Mouse (Mus musculus): ENCODE measurements around the gene Mageb3.
A peak's percentile ranks its signal among the peaks of the same experiment; 100 is the strongest.
"Not testable (repeated sequence)": the region's sequence is repeated elsewhere in the genome, so short reads cannot be mapped to it uniquely, and the experiment has no call there.

Gene Mageb3

DNA sequence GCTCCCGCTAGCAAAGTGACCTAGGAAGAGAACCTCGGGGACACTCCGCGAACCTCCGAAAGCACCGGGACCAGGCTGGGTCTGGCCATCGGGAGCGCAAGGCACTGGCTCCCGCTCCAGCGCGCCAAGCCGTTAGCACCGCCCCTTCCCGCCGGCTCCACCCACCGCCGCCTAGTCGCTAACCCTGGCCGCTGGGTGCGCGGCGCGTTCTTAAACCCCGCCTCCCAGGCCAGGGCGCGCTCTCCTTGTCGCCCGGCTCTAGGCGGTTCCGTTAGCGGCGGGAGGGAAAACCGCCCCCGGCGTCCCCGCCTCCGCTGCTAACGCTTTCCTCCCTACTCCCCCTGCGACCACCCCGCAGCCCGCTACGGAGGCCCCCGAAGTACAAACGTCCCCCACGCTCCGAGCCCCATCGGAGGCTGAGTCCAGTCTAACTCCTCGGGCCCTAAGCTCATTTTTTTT is at the start of gene Mageb3, which contains the start of gene Ctdspl2:
TSS of gene Mageb3 (minus strand) at position 328 of the 459 bp plus-strand sequence.
TSS of gene Ctdspl2 (plus strand) at position 237 of the 459 bp plus-strand sequence.
- DNase-seq (ENCODE audit: low spot score) = peak; percentile 98

DNA sequence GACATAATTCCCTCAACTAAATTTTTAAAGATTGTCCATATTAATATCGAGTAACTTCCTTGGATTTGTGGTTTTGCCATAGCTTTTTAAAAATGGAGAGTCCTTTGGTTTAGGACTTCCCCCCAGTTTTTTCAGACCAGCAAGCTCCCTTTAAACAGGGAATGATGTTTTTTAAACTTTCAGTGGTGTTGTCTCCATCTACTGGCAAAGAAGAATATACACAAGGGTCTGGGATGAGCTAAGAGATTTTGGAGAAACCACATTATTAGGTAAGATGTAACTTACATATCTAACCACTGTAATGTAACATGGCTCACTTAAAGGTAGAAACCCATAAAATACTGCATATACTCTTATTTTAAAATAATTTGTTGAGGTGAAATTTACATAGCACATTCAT is 39.8 kb upstream of the Mageb3 start:
- no peak for DNase-seq (ENCODE audit: low spot score)

DNA sequence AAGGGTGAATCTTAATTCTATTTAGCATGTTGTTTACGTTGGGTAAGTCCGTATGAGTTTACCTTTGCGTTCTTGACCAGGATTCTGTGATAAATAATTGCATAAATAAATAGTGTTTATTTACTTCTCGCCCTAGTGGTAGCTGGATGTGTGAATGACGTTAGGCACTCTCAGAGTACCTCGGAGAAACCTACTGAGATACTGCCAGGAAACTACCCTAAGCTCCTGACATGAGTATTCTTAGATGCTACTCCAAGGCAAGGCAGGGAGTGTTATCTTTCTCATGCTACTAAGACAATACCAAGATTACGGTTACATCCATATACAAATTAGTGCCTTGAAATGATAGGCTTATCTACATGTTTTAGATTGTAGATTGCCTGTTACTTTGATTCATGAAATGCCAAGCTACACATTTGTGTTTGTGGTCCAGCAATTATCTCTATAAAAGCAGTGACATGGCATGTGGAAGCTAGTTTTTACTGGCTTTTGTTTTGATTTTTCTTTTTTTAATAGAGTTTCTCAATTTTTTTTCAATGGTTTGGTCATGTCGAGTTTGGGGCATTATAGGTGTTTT is 1.4 kb upstream of the Mageb3 start:
- DNase-seq (ENCODE audit: low spot score) = no peak

DNA sequence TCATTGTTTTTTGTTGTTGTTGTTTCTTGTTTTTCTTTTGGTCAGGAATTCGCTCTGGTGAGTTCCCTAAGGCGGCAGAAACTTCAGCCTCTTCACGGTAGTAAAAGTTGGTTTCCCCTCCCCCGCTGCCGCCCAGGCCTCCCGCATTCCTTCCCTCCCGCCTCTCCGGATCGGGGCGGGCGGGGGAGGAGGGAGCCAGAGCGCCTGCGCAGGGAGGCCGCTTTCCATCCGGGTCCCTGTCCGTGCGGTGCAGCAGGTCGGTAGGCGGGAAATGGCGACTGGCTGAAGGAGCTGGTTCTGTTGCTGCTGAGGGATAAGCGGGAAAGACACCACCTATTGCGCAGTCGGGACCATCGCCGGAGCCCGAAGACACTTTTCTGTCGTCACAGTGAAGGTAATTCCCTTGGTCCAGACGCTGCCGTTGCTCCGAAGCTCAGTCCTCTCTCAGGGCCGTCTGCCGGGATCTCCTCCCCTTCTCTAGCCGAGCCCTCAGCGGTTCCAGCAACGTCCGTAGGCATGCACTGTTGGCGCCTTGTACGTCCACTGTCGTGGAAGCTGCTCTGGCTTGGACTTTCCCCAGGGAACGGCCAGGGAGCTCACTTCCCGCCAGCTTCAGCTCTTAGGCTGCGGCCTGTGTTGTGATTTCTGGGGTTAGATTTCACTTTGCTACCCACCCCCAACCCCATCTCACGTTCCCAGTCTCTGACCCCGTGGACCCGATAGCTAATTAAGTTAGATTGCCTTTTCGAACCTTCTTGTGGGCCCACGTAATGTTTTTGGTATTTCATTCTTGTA is 529 bp upstream of the Mageb3 start:
- DNase-seq (ENCODE audit: low spot score) = peak; percentile 94

DNA sequence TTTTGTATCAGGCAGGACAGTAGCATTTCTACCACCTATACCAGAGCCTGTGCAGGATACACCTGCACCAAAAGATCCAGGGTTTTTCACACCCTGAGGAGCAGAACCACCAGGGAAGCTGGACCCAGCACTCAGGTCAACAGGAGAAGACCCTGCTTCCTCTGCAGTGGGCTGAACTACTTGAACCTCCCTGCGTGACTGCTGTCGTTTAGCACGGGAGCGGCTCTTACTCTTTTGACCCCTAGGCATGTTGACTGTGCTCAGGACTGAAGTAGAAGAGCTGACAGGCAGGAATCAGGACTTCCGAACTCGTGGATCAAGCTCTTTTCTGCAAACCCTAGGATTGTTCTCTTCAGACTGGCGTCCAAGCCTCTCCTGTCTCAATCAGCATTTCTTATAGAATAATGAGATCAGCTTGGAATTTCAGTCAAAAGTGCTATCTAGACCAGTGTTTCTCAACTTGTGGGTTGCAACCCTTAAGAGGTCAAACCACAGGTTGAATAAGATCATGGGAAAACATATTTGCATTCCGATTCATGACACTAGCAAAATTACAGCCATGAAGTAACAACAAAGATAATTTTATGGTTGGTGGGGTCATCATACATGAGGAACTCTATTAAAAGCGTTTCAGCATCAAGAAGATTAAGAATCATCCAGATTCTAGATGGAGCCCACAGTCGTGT is 778 bp downstream of the Mageb3 start:
- no peak for DNase-seq (ENCODE audit: low spot score)

DNA sequence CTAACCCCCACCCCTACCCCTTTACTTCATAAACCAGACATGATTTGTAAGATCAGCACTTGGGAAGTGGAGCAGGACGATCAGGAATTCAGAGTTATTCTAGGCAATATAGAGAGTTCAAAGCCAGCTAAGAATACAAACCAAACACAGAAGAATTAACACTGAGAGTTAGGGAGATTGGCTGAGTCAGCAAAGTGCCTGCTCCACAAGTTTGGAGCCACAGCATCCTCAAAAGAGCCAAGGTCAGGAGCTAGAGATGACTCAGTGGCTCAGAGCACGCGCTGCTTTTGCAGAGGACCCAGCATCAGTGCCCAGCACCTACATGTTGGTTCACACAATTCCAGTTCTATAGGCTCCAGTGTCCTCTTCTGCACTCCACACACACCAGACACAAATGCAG is 12.5 kb downstream of the Mageb3 start:
- DNase-seq (ENCODE audit: low spot score) = no peak

DNA sequence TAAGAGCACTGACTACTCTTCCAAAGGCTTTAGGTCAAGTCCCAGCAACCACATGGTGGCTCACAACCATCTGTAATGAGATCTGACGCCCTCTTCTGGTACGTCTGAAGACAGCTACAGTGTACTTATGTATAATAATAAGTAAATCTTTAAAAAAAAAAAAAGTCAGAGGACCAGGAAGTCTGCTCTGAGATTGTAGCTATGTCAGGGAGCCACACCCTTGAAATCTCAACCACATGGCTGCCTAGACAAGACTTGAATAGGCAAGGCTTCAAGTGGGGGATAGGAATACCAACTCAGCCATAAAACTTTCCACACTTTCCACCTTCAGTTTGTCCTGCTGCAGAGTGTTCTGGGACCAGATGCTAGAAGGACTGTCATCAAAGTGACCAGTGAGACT is 18.3 kb downstream of the Mageb3 start:
- not testable (repeated sequence) for DNase-seq (ENCODE audit: low spot score)

DNA sequence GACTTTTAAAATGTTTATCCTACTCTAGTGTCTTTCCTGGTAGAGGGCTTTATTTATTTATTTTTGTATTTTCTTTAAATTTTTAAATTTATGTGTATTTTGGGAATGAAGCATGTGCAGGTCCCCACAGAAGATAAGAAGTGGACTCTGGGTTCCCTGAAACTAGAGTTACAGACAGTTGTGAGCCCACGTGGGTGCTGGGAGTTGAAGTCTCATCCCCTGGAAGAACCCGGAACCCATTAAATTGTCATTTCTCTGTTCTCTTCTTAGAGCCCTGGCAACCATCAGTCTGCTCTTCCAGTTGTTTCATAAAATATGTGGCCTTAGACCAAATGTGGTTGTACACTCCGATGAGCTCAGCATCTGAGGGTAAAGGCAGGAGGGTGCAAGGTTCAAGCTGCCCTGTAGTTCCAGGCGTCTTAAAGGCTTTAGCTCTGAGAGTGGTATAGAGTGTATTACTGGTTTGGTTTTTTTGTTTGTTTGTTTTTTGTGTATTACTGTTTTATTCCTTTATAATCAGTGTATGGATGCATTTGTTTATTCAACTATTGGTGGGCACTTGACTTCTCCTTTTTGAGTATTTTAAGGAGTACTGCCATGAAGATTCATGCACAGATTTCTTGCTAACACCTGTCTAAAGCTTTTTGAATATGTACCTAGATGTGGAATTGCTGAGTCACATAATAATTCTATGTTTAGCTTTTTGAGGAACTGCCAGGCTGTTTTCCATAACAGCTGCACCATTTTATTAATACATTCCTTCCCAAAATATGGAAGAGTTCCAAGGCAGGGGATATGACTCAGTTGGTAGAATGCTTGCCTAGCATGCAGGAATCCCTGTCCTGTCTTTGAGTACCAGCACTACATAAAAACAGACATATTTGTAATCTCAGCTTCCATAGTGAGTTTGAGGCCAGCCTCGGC is 39.6 kb downstream of the Mageb3 start:
- DNase-seq (ENCODE audit: low spot score) = peak; percentile 30

DNA sequence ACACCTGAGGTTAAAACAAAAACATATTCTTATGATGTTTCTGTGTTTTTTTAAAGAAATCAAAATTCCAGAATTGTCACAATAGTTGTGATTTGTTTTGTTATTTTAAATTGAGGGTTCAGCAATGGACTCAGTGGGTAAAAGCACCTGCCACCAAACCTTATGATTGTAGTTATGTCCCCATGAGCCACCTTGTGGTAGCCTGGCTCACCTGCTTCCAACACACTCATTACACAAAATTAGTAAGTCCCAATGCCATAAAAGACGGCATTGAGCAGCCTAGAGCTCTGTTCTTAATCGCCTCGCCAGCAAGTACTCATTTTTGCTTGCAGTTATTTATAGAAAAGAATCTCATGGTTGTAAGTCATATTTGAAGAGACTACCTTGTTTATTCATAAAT is 45.9 kb downstream of the Mageb3 start:
- no peak for DNase-seq (ENCODE audit: low spot score)

Data from lung, postnatal 25 days (tissue).